Comparison of ENCODE assay signal across 17 mouse cellular contexts in the genomic region with DNA sequence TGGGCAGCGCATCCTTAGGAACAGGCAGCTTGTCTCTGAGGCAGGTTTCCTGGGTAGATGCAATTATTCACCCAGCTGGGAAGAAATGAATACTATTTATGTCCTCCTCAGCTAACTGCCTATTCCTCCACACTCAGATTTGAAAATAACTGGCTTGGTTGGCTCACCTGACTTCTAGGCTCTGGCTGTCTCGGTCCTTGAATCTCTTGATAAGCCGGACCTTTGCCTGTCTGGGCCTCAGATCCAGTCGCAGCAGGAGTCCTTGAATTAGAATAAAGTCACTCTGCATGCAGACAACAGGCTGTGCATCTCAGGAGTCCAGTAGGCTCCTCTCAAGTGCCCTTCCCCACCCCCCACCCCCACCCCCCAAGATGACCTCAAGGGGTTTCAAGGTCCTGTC.
DNase-seq lines count a peak whose midpoint lies in the region; ATAC-seq and TF ChIP-seq lines count a peak whose summit lies in the region.
"Had no signal": no experiment of that assay in that cellular context is flagged by ENCODE, and none has a peak within 500 bp of the region (broad histone marks: within the 10 kb centered on the region; RNA-seq: fewer than 3 reads in every experiment).

No protein-coding gene starts in this region.

- no peak for DNase-seq in heart, postnatal 14 days
- no peak for DNase-seq in midbrain, postnatal 0 days (ENCODE audit: low spot score)
- DNase-seq in ES-E14 (ENCODE audit: low read depth, low spot score) = no peak
- peak; percentile 19 for DNase-seq in brain, adult 2 months (ENCODE audit: low read depth, low spot score)
- no peak for DNase-seq in frontal cortex, postnatal 10 days (ENCODE audit: low spot score in 2 of 2)
- DNase-seq: cerebellum, adult 8-10 months; heart, adult 18-20 months; heart, postnatal 36 days; kidney, adult 9 months; kidney, postnatal 36 days; lung, adult 18-20 months; lung, postnatal 36 days had no signal

- no peak overlapping the region for H3K9ac ChIP-seq in heart, embryonic 11.5 days (ENCODE audit: low read depth, low read length)
- H3K9ac ChIP-seq in midbrain, embryonic 13.5 days (replicated peaks) = 0 out of 2 replicates have a peak overlapping the region, but pooled peaks have one; percentile 32
- H3K9ac ChIP-seq in midbrain, postnatal 0 days (replicated peaks; ENCODE audit: low read length, poor library complexity, severe bottlenecking) = no peak overlapping the region
- peak overlapping the region; percentile 79 for H3K9ac ChIP-seq in ES-E14 (ENCODE audit: insufficient read depth, low read depth, low read length, poor library complexity, severe bottlenecking)
- H3K9ac ChIP-seq: intestine, embryonic 15.5 days had no signal

- ATAC-seq in heart, embryonic 11.5 days (replicated peaks; ENCODE audit: insufficient number of reproducible peaks, low FRiP score, low TSS enrichment) = no peak
- no peak for ATAC-seq in midbrain, embryonic 13.5 days
- ATAC-seq in midbrain, postnatal 0 days (ENCODE audit: low FRiP score) = no peak
- ATAC-seq: intestine, embryonic 15.5 days had no signal

- 37% methylated on average over 4 of the region's 4 CpGs for WGBS in heart, embryonic 11.5 days (ENCODE audit: insufficient replicate concordance)
- WGBS in midbrain, embryonic 13.5 days = 37% methylated on average over 4 of the region's 4 CpGs
- 40% methylated on average over 4 of the region's 4 CpGs for whole genome bisulfite sequencing in midbrain, postnatal 0 days

- no peak overlapping the region for H3K4me3 ChIP-seq in heart, embryonic 11.5 days (ENCODE audit: low read depth, low read length)
- no peak overlapping the region for H3K4me3 ChIP-seq in midbrain, embryonic 13.5 days (replicated peaks)
- H3K4me3 ChIP-seq in midbrain, postnatal 0 days (ENCODE audit: low read depth, low read length) = no peak overlapping the region
- peak overlapping the region; percentile 55 to 59 for H3K4me3 ChIP-seq in ES-E14 (ENCODE audit: insufficient read depth in 1 of 2, low read depth in 1 of 2, low read length in 2 of 2, poor library complexity in 1 of 2, severe bottlenecking in 1 of 2)
- H3K4me3 ChIP-seq: hindbrain, embryonic 15.5 days; intestine, embryonic 15.5 days had no signal

- peak overlapping the region; percentile 47; the same call in 1 of the 2 replicates for H3K27ac ChIP-seq in heart, embryonic 11.5 days (ENCODE audit: low read depth, low read length)
- no peak overlapping the region for H3K27ac ChIP-seq in midbrain, embryonic 13.5 days
- no peak overlapping the region for H3K27ac ChIP-seq in midbrain, postnatal 0 days (ENCODE audit: low read depth, low read length)
- peak overlapping the region; percentile 99 for H3K27ac ChIP-seq in ES-E14 (ENCODE audit: insufficient read depth, low read depth, low read length, poor library complexity, severe bottlenecking)
- H3K27ac ChIP-seq: intestine, embryonic 15.5 days had no signal

- intact Hi-C loops in heart, postnatal 14 days (cut with DNase I) = no loop called here

- no peaks in the 10 kb centered on the region for H3K27me3 ChIP-seq in heart, embryonic 11.5 days (ENCODE audit: control insufficient read depth, insufficient read depth, low read length)
- H3K27me3 ChIP-seq in midbrain, embryonic 13.5 days = no peaks in the 10 kb centered on the region
- no peaks in the 10 kb centered on the region for H3K27me3 ChIP-seq in midbrain, postnatal 0 days (ENCODE audit: insufficient read depth, low read length)
- H3K27me3 ChIP-seq: hindbrain, embryonic 15.5 days; intestine, embryonic 15.5 days had no signal

- H3K4me2 ChIP-seq in heart, embryonic 11.5 days = no peak overlapping the region
- no peak overlapping the region for H3K4me2 ChIP-seq in midbrain, embryonic 13.5 days (replicated peaks)
- H3K4me2 ChIP-seq in midbrain, postnatal 0 days (ENCODE audit: low read depth, low read length, poor library complexity, severe bottlenecking) = no peak overlapping the region
- H3K4me2 ChIP-seq: hindbrain, embryonic 15.5 days; intestine, embryonic 15.5 days; liver, embryonic 11.5 days had no signal

- no peaks in the 10 kb centered on the region for H3K36me3 ChIP-seq in heart, embryonic 11.5 days (ENCODE audit: control insufficient read depth, insufficient read depth, low read length)
- H3K36me3 ChIP-seq in midbrain, embryonic 13.5 days = no peaks in the 10 kb centered on the region
- no peaks in the 10 kb centered on the region for H3K36me3 ChIP-seq in midbrain, postnatal 0 days (ENCODE audit: insufficient read depth, low read length)
- no peaks in the 10 kb centered on the region for H3K36me3 ChIP-seq in ES-E14 (ENCODE audit: control insufficient read depth, insufficient read depth, low read length, poor library complexity, severe bottlenecking)
- H3K36me3 ChIP-seq: hindbrain, embryonic 15.5 days; intestine, embryonic 15.5 days had no signal

- no peaks in the 10 kb centered on the region for H3K9me3 ChIP-seq in heart, embryonic 11.5 days (replicated peaks; ENCODE audit: control insufficient read depth, low read length)
- H3K9me3 ChIP-seq in midbrain, embryonic 13.5 days = no peaks in the 10 kb centered on the region
- no peaks in the 10 kb centered on the region for H3K9me3 ChIP-seq in midbrain, postnatal 0 days (ENCODE audit: low read length)
- no peaks in the 10 kb centered on the region for H3K9me3 ChIP-seq in ES-E14 (ENCODE audit: control insufficient read depth, insufficient read depth, low read depth, low read length)
- H3K9me3 ChIP-seq: hindbrain, embryonic 15.5 days; intestine, embryonic 15.5 days had no signal

- no peak for TF ChIP-seq CTCF in midbrain, postnatal 0 days (IDR thresholded peaks at IDR 0.05)

- in situ Hi-C loops in ES-E14 (cut with MboI; ENCODE audit: low sequenced_read_pairs in 2 of 2, unreplicated experiment in 2 of 2) = no loop called here

- peaks cover 22% of the 10 kb centered on the region for H3K4me1 ChIP-seq in heart, embryonic 11.5 days (ENCODE audit: control insufficient read depth, insufficient read depth, low read length)
- H3K4me1 ChIP-seq in midbrain, embryonic 13.5 days (replicated peaks) = peaks cover 37% of the 10 kb centered on the region
- peaks cover 10% of the 10 kb centered on the region for H3K4me1 ChIP-seq in midbrain, postnatal 0 days (ENCODE audit: insufficient read depth, low read length)
- H3K4me1 ChIP-seq in ES-E14 (ENCODE audit: control insufficient read depth in 2 of 2, insufficient read depth in 2 of 2, low read length in 2 of 2, poor library complexity in 1 of 2) = peaks cover 33 to 35% of the 10 kb centered on the region in 2 experiments

TF ChIP-seq in ES-E14, 5 proteins besides CTCF, POLR2A, EP300 and RAD21:
- TF ChIP-seq ZC3H11A (IDR thresholded peaks at IDR 0.05; ENCODE audit: borderline replicate concordance, low read depth, low read length) (no peak), HCFC1 (IDR thresholded peaks at IDR 0.05; ENCODE audit: borderline replicate concordance, insufficient read depth, low read length) (no peak), CHD2 (IDR thresholded peaks at IDR 0.05; ENCODE audit: low read depth, low read length) (no peak), ZNF384 (IDR thresholded peaks at IDR 0.05; ENCODE audit: low read depth, low read length) (no peak), MAFK (IDR thresholded peaks at IDR 0.05; ENCODE audit: insufficient read depth, low read depth, low read length) (no peak)

Comparison
In these comparisons a context has a peak if more than half of its experiments do, and no peak if none do; other contexts are left out.
1. H3K9ac ChIP-seq: peak in midbrain, embryonic 13.5 days (single experiment) and ES-E14 (single experiment); none in heart, embryonic 11.5 days (single experiment) and midbrain, postnatal 0 days (single experiment).
2. H3K27ac ChIP-seq: peak in heart, embryonic 11.5 days (single experiment) and ES-E14 (single experiment); none in midbrain, embryonic 13.5 days (single experiment) and midbrain, postnatal 0 days (single experiment).
3. H3K4me3 ChIP-seq: peak in ES-E14 (2 of 2); none in heart, embryonic 11.5 days (single experiment), midbrain, embryonic 13.5 days (single experiment) and midbrain, postnatal 0 days (single experiment).